11 mouse cellular contexts compared by ENCODE assay signal in the genomic region with DNA sequence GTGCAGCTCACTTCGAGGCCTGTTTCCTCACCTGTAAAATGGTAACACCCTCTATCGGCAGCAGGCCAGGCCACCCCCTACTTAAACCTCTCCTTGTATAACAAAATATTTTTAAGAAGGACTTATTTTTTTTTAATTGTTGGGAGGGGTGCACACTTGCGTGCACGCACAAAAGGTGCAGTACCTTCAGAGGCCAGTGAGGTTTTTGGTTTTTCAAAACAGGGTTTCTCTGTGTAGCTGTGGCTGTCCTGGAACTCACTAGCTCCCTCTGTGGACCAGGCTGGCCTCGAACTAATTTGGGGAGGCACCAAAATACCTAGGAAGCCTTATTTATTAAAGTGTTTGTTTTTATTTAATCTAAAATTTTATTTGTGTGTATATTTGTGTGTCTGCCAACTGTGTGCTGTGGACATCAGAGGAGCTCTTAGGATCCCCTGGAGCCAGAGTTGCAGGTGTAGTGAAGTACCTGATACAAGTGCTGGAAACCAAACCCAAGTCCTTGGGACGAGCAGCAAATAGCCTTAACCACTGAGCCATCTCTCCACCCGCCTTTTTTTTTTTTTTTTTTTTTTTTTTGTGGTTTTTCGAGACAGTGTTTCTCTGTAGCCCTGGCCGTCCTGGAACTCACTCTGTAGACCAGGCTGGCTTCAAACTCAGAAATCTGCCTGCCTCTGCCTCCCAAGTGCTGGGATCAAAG. TPM values are rescaled to one million over a fixed set of nuclear protein-coding genes. Genes with fewer than 3 reads are reported as not detected.
DNase-seq lines count a peak whose midpoint lies in the region; ATAC-seq and TF ChIP-seq lines count a peak whose summit lies in the region.
"Had no signal": no experiment of that assay in that cellular context is flagged by ENCODE, and none has a peak within 500 bp of the region (broad histone marks: within the 10 kb centered on the region; RNA-seq: fewer than 3 reads in every experiment).

No protein-coding gene starts in this region.

- H3K4me1 ChIP-seq in kidney, postnatal 0 days (replicated peaks; ENCODE audit: insufficient read depth, low read length), result no peaks in the 10 kb centered on the region
- peaks cover 6% of the 10 kb centered on the region; the same call in 1 of the 2 replicates for H3K4me1 ChIP-seq in kidney, embryonic 15.5 days
- H3K4me1 ChIP-seq: neural tube, embryonic 12.5 days had no signal

- 72% methylated on average over 8 of the region's 9 CpGs for WGBS in kidney, postnatal 0 days
- WGBS in kidney, embryonic 15.5 days, result 73% methylated on average over 9 of the region's 9 CpGs

- H3K4me2 ChIP-seq in kidney, postnatal 0 days (ENCODE audit: low read length), result no peak overlapping the region
- H3K4me2 ChIP-seq in kidney, embryonic 15.5 days, result no peak overlapping the region
- H3K4me2 ChIP-seq: heart, embryonic 13.5 days; neural tube, embryonic 12.5 days had no signal

- no peak for ATAC-seq in kidney, postnatal 0 days (replicated peaks; ENCODE audit: low FRiP score, low read depth)
- no peak for ATAC-seq in kidney, embryonic 15.5 days (replicated peaks; ENCODE audit: low FRiP score)
- peak; percentile 29 for ATAC-seq in CD4-positive, CD25-positive, alpha-beta regulatory T cell, adult 4 months

- H3K4me3 ChIP-seq in kidney, postnatal 0 days (replicated peaks; ENCODE audit: low read depth, low read length), result no peak overlapping the region
- no peak overlapping the region for H3K4me3 ChIP-seq in kidney, embryonic 15.5 days (replicated peaks)
- H3K4me3 ChIP-seq: heart, embryonic 13.5 days; neural tube, embryonic 12.5 days had no signal

- no peaks in the 10 kb centered on the region for H3K36me3 ChIP-seq in kidney, postnatal 0 days (ENCODE audit: insufficient read depth, low read length)
- H3K36me3 ChIP-seq in kidney, embryonic 15.5 days, result no peaks in the 10 kb centered on the region
- H3K36me3 ChIP-seq: heart, embryonic 13.5 days; neural tube, embryonic 12.5 days had no signal

- DNase-seq in kidney, postnatal 0 days (ENCODE audit: low spot score), result no peak
- peak; percentile 57 for DNase-seq in NIH3T3 (ENCODE audit: low read depth)
- peak; percentile 32 for DNase-seq in lung, postnatal 14 days
- no peak for DNase-seq in neural tube, embryonic 10.5 days (ENCODE audit: extremely low spot score, low spot score)
- no peak for DNase-seq in layer of hippocampus, adult 18-20 months (ENCODE audit: low spot score in 2 of 2)
- DNase-seq: adrenal gland, postnatal 14 days; cerebellum, adult 9-10 months had no signal

- H3K27me3 ChIP-seq in kidney, postnatal 0 days (ENCODE audit: insufficient read depth, low read length), result no peaks in the 10 kb centered on the region
- no peaks in the 10 kb centered on the region for H3K27me3 ChIP-seq in kidney, embryonic 15.5 days
- H3K27me3 ChIP-seq: heart, embryonic 13.5 days; neural tube, embryonic 12.5 days had no signal

- no peaks in the 10 kb centered on the region for H3K9me3 ChIP-seq in kidney, postnatal 0 days (replicated peaks; ENCODE audit: low read length)
- H3K9me3 ChIP-seq in kidney, embryonic 15.5 days (replicated peaks), result peaks cover 9% of the 10 kb centered on the region
- H3K9me3 ChIP-seq: neural tube, embryonic 12.5 days had no signal

- peak; percentile 56 for TF ChIP-seq CTCF in kidney, postnatal 0 days (IDR thresholded peaks at IDR 0.05; ENCODE audit: low read depth)

- H3K27ac ChIP-seq in kidney, postnatal 0 days, result no peak overlapping the region
- no peak overlapping the region for H3K27ac ChIP-seq in kidney, embryonic 15.5 days
- H3K27ac ChIP-seq: heart, embryonic 13.5 days; neural tube, embryonic 12.5 days had no signal

- H3K9ac ChIP-seq in kidney, postnatal 0 days (ENCODE audit: low read depth, low read length), result no peak overlapping the region
- no peak overlapping the region for H3K9ac ChIP-seq in kidney, embryonic 15.5 days
- H3K9ac ChIP-seq: heart, embryonic 13.5 days; neural tube, embryonic 12.5 days had no signal

RNA-seq across cellular contexts. Expression of a gene that starts 32.1 kb away (rescaled TPM):
- 15.0 and 16.9 TPM in 2 replicates for polyA plus RNA-seq in kidney, postnatal 0 days (2015; fragmentation: Nextera tagmentation; extraction: Ambion mirVana)
- 20.4 and 20.7 TPM in 2 replicates for polyA plus RNA-seq in kidney, embryonic 15.5 days (2015; fragmentation: Nextera tagmentation; extraction: Ambion mirVana)
- 1 to 10 TPM; 4.7 to 6.7 TPM for polyA plus RNA-seq in CD4-positive, CD25-positive, alpha-beta regulatory T cell, adult 4 months (2017; shearing (Covaris generic))
- 10 to 100 TPM; 57.2 to 59.5 TPM for total RNA-seq in layer of hippocampus, adult 18-20 months (2021)

RNA-seq across cellular contexts. Expression of a gene that starts 33.1 kb away (rescaled TPM):
- 4.7 TPM in 2 replicates for polyA plus RNA-seq in kidney, postnatal 0 days (2015; fragmentation: Nextera tagmentation; extraction: Ambion mirVana)
- 6.3 and 6.8 TPM in 2 replicates for polyA plus RNA-seq in kidney, embryonic 15.5 days (2015; fragmentation: Nextera tagmentation; extraction: Ambion mirVana)
- 1 to 10 TPM; 5.5 to 7.1 TPM for polyA plus RNA-seq in CD4-positive, CD25-positive, alpha-beta regulatory T cell, adult 4 months (2017; shearing (Covaris generic))
- 1 to 10 TPM; 4.6 to 4.8 TPM for total RNA-seq in layer of hippocampus, adult 18-20 months (2021)

RNA-seq across cellular contexts. Expression of a gene that starts 51.8 kb away (rescaled TPM):
- 13.9 and 16.9 TPM in 2 replicates for polyA plus RNA-seq in kidney, postnatal 0 days (2015; fragmentation: Nextera tagmentation; extraction: Ambion mirVana)
- polyA plus RNA-seq in kidney, embryonic 15.5 days (2015; fragmentation: Nextera tagmentation; extraction: Ambion mirVana), result 14.5 and 15.0 TPM in 2 replicates
- polyA plus RNA-seq in CD4-positive, CD25-positive, alpha-beta regulatory T cell, adult 4 months (2017; shearing (Covaris generic)), result 10 to 100 TPM; 50.6 to 55.5 TPM
- total RNA-seq in layer of hippocampus, adult 18-20 months (2021), result 10 to 100 TPM; 76.0 to 77.2 TPM

Comparison
In these comparisons a context has a peak if more than half of its experiments do, and no peak if none do; other contexts are left out.
1. DNase-seq: peak in NIH3T3 (single experiment) and lung, postnatal 14 days (single experiment); none in kidney, postnatal 0 days (single experiment), neural tube, embryonic 10.5 days (single experiment) and layer of hippocampus, adult 18-20 months (0 of 2).